Mouse (Mus musculus) brain, embryonic 18.5 days (tissue): ENCODE data around the gene Vwa8.

ENCODE experiments used
- DNase-seq: peaks from one replicate; pipeline ENCODE4 v3.0.0-alpha.2; 2012; ENCODE audit warnings: low read depth, low spot score

Vwa8 gene

DNA sequence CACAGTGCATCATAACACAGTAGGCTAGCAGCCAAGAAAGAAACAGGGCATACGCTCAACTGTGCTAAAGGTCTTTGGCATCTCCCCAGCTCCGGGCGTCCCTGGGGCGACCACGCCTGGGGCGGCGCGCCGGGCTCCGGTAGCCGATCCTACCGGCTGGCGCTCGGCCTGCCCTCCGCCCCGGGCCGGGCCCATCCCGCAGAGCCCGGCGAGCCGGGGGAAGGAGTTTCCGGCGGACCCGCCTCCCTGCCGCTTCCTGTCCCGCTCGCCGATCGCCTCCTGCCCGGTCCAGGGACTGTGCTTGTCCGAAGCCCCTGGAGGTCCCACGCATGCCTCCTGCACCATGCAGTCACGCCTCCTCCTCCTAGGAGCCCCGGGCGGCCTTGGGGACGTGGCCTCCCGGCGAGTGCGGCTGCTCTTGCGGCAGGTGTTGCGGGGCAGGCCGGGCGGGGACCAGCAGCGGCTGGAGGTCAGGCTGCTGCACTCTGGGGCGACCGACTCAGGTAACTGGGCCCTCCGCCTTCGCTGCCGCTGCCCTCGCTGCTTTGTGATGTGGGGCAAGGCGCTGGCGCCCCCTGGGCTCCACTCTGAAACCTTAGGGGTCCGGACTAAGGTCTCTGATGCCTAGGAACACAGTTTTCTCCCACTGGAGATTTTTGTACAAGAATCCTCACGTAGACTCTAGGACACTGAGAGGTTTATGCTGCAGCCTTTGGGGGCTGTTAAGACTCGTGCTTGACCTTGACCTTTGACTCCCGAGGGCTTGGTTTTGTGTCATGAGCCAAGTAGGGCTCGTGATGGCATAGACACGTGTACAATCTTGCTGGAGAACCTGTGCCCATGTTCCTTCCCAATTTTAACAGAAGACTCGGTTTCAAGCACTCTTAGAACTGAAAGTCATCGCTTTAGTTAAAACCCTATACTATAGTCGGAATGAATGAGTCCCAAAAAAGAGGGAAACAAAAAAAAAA, at the start of gene Vwa8:
Vwa8 (plus strand) TSS at position 112 of the 971 bp plus-strand sequence.
- no peak for DNase-seq

DNA sequence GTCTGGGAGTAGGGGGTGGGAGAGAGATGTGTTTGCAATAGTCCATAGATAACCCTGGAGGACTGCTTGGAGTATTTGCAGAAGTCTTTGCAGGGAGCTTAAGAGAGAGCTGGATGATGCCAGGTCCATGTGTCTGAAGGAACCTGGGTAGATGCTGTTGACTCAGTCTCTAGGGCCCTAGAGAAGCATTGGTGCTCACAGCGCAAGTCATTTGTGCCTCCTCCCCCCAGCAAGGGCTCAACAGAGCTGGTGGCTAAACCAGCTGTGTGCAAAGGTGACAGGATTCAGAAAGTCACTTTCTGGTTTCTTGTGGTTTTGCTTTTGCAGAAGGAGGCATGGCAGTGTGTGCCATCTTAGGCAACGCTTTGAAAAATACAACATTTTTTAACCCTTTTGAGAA, 46.5 kb upstream of the Vwa8 start:
- no peak for DNase-seq

DNA sequence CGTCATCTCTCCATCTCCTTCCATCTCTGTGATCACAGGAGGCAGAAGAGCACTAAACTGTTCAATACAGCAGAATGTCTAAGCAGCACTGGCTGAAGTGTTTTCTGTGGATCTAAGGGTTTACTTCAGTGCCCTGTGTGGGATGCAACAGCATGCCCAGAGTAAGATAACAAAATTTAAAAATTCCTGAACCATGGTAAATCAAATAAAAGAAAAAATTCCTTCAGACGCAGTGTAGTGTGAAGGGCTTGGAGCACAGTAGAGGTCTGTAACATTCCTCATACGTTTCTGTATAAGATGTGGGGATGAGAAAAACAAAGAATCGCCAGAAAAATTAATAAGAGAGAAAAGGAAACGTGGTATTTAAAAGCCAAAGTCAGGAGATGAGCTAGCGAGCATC, 44.9 kb upstream of the Vwa8 start:
- DNase-seq = no peak

DNA sequence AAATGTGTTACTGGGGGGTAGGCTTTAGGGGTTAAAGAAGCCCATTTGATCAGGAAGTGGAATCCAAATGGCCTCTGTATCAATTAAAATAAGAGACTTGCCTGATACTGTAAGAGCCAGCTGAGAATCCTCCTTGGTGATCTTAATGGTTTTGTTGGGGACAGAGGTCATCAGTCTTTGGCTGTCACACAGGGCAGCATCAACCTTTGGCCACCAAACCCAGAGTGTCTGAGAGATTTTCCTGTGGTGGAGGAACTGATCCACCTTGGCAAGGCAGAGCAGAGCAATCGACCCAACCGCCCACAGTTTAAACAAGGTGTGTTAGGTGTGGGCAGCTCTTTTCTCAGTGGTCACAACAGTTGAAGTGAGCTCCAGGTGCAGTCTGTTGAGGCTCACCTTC, 36.0 kb upstream of the Vwa8 start:
- DNase-seq = no peak

DNA sequence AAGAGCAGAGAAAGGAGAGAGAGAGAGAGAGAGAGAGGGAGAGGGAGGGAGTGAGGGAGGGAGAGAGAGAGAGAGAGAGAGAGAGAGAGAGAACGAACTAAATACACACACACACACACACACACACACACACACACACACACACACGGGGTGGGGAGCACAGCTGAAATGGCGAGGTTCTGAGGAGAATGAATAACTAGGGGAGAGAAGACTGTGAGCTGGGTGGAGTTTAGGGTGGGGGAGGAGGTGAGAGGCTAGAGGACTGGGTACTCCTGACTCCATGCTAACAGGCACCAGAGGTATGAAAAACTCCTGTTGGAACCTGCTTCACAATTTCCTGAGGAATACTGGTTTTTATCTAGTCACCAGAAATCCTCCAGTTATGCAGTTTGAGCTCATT, 32.4 kb upstream of the Vwa8 start:
- DNase-seq = no peak

DNA sequence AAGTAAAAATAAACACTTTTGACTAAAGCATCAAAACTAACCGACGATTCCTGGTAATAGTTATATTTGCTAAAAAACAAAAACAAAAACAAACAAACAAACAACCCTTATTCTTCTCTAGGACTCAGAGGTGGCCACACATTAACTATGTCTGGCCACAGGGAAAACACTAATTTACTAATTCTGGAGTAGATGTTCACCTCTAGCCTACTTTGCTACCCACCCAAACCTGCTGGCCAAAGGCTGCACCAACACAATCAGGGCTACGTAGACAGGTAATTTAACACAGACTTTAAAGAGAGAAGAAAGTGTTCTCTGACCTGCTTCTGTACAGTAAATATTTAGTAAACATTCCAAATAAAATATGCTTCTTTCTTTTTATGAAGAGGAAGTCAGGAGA, 31.2 kb upstream of the Vwa8 start:
- no peak for DNase-seq

DNA sequence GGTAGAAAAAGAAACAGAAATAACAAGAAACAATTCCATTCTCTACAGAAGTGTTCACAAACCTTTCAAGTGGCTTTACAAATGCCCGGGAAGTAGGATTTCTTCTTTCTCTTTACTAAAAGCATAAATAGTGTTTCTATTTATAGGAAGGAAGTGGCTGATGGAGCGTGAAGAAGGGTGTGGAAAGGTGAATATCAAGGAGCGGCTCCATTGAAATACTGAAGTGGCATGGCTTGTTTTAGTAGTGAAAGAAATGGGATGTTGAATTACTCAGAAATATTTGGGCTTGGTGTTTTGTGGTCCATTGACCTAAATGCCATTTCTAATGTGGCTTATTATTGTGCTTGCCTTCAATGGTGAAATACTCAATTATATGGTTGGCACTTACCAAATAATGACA, 30.4 kb upstream of the Vwa8 start:
- DNase-seq = no peak

DNA sequence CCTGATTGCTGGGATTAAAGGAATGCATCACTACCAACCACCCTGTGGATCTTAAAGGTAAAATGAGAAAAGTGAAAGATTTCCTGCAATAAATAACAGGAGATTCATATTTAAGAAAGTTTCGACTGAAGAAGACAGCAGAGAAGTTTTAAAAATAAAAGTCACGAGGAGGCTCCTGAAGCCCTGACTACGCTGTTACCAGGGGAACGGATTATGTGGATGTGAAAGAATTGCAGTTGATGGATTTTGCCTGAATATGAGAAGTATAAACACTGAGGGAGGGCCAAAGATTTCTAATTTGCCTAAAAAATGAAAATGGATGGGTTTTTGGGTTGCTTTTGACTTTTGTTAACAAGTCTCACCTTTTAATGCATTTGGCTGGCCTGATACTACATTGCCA, 24.8 kb upstream of the Vwa8 start:
- DNase-seq = no peak

DNA sequence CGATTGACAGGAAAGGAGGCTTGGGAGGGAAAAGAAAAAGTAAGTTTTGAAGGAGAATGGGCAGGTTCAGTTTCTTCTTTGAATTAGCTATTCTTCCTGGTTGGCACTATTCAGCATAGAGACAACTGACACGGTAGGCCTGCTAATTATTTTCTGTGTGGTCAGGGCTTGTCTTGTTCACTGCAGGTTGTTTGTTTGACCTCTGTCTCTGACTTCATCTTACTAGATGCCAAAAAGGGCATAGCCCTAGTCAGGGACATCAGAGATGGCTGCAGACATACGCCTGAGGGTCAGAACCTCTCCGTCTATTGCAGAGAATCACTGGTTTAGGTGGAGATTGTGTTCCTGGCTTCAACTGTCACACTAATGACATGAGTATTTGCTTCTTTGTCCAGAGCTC, 24.3 kb upstream of the Vwa8 start:
- DNase-seq = no peak

DNA sequence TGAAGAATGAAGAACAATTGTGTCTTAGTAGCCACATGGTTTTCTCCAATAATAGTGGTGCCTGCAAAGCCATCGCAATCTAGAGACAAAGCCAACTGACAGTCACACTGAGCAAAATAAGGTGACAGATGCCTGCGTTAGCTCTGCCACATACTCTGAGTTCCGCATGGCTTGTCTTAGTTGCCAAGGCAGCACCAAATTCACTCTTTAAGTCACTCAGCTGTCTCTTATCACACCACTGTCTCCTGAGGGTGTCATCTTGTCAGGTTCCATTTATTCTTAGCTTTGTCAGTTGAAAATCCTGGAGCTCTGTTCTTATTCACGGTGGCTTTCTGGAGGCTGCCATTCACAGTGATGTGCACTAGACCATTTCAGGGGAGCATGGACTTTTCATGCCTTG, 17.7 kb upstream of the Vwa8 start:
- DNase-seq = no peak

DNA sequence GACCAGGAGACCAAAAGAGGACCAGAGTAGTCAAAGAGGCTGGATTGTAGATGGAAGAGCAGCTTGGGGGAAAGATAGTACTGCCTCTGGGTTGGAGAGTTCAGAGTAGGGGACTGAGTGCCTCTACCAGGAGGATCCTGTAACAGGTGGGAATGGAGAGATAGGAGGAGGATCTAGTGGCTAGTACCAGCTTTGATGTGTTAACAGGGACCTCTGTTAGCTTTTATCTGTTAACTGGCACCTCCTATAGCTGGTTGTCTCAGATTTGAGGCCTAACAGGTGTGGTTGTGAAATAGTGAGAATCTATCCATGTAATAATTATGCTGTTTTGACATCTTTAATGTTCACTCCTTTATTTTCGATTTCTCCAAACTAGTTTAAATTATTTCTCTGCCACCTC, 904 bp upstream of the Vwa8 start:
- DNase-seq = no peak

DNA sequence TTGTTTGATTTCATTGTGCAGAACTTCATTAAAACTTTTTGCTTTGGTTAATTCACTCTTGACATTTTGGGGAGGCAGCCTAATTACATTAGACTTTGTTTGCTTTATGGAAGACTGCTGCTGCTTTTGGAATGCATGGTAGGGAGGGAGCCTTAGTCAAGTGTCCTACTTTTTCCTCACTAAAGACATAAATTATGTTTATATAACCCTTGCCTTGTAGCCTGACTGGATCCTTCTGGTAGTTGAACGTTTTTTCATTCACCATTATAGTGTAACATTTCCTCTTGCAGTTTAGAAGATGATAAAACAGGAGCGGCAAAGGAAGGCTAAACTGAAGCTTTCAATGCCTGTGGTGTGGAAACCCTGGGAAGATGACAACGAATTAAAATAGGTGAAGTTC, 375 bp upstream of the Vwa8 start:
- DNase-seq = no peak

DNA sequence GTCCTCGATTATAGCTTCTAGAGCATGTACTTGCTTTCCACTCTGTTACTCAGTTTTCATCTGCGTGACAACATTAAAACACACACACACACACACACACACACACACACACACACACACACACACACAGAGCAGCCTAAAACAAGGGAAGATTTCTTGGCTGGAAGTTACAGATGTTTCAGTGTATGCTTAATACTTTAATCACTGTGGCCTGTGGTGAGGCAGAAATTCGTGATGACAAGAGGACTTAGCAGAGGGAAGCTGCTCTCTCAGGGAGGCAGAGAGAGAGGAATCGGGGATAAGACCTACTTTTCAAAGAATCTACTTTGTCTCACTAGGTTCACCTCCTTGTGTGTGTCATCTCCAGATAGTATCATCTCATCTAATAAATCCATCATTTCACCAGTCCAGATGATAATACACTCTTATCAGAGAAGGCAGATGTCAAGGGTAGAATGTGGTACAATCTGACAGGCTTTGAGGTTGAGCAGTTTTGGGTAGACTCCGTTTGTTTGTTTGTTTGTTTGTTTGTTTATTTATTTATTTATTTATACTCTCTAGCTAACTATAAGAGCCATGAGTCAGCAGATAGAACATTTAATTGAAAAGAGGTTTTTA, 1.2 kb downstream of the Vwa8 start:
- DNase-seq = no peak

DNA sequence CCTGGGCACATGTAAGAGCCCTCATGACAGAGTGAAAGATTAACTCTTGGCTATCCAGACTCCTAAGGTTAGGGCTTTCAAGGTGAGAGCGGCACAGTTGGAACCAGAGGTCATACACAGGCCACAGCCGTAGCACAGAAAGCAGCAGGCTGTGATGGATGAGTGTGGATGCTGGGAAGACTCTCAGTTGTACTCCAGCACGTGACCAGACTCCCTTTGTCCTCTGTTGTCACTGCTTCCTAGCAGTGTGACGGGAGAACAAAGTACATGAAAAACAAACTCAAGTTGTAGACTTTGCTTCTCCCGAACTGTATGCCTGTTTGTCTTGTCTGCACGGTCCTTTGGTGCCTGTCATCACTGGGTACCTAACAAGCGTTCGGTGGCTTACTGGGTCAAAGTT, 1.8 kb downstream of the Vwa8 start:
- no peak for DNase-seq

DNA sequence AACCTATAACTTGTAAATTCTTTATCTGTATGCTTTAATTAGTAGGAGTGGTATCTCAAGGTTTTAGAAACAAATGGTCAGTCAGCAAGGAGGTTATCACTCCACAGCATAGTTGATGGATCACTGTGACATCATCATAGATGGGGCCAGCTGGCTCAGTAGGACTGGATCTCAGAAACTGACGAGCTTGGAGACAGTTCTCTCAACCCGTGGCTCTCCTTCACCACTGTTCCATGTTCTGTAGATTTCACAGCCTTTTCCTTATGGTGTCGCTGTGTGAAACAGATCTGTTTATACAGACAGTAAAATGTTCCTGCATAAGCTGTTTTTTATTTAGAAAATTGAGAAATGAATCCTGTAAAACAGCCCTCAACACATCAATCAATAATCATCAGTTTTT, 2.5 kb downstream of the Vwa8 start:
- DNase-seq = no peak

DNA sequence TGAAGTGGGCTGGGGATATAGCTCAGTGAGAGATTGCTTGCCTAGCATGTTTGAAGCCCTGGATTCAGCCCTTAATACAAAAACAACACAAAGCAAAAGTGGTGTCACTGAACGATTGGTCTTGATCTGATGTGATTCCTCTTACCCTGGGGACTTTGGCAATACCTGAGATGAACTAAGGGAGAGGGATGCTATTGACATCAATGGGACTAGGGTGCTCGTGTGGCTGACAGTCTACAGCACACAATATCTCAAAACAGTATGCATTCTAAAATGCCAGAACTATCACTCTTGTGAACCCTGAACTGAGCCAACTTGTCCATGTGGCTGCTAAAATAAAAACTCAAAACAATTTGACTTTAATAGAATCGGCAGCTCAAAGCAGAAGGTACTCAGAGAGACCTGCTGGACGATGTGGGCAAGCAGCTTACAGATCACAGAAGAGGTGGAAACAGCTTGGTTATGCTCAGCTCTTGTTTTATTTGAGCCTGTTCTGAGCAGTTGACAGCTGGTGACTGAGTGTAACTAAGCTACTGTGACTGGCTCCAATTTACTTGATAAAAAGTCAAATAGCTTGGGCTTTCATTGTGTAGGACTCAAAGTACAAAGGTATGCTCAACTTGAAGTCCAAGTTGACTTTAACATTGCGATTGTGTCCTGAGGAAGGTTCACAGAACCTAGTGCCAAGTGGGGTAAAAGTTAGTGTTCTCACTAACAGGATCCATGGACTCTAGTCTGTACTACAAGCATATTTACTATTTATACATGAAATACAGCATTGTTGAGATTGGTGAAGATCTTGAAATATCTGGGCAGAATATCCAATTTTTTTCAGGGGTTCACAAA, 3.8 kb downstream of the Vwa8 start:
- DNase-seq = no peak

DNA sequence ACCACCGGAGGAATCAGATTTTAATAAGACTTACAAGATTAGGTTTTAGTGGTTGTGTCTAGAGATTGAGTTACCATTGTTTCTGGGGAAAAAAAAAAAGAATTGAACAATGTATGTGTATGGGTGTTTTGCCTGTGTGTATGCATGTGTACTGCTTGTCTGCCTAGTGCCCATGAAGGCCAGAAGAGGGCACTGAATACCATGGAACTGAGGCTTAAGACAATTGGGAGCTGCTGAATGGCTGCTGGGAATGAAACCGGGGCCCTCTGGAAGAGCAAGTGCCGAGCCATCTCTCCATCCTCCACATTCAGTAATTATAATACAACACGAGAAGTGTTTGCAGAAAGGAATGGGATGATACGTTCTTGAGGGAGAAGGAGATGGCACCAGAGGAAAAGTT, 12.3 kb downstream of the Vwa8 start:
- DNase-seq = no peak

DNA sequence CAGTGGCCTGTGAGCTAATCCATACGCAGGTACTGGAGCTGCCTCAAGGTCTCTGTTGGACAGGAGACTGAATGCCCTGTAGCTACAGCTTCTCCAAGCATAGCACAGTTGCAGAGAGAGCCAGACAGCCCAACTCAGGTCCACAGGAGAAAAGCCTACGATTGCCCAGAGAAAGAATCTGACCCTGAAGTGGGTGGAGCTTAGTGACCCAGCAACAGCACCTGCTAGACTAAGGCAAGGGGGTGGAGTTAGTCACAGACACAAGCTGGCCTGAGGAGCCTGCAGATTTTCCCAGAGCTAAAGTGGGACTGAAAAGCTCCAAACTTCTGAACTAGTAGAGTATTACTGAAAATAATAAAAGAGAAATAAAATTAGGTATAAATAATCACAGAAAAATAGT, 21.2 kb downstream of the Vwa8 start:
- no peak for DNase-seq

DNA sequence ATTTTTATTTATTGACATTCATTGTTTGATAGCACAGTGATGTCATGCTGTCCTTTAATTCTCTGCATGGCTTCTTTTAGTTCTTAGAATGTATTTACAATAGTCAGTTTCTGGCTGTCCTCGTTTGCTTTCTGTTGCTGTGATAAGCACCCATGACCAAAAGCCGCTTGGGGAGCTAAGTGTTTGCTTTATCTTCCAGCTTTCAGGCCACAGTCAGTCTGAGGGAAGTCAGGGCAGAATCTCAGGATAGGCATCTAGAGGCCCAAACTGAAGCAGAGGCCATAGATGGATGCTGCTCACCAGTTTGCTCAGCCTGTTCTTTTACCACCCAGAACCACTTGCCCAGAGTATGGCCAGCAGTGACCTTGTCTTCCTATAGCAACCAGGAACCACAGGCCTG, 28.3 kb downstream of the Vwa8 start:
- DNase-seq = no peak

DNA sequence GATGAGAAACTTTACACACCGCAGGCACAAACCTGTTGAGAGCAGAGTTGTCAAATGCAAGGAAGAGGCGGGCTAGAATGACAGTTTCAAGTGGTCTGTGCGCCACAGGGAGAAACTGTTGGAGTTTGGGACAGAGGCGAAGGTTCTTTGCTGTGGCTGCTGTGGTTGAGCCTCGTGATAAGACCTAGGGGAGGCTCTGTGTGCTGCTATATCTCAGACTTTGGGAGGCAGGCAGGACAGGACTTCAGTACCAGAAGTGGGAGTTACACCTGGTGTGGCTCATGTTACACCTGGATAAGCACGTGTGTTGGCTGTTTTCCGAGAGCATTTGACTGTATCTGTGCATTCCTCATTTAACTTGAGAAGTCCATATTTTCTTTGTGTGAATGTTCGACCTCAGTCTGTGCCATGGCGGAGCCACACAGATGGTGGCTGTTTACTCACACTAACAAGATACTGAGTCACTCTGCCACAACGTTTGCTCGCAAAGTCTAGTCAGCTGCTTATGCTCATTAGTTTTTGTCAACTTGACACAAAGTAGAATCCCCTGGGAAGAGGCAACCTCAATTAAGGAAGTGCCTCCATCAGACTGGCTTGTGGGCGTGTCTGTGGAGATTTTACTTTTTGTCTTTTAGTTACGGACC, 29.7 kb downstream of the Vwa8 start:
- no peak for DNase-seq

DNA sequence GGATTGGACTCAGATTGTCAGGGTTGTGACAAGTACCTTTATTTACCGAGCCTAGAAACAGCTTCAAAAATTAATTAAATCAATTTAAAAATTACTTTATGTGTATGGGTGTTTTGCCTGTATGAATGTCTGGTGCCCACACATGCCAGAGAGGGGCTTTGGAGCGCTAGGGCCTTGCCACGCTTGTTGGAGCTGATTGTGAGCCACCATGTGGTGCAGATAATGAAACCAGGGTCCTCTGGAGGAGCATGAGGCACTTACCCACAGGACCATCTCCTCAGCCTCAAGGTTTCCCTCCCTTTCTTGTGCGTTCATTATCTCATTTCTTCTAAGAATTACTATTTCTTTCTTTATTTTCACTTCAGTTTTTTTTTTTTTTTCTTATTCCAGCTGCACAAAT, 32.0 kb downstream of the Vwa8 start:
- no peak for DNase-seq

DNA sequence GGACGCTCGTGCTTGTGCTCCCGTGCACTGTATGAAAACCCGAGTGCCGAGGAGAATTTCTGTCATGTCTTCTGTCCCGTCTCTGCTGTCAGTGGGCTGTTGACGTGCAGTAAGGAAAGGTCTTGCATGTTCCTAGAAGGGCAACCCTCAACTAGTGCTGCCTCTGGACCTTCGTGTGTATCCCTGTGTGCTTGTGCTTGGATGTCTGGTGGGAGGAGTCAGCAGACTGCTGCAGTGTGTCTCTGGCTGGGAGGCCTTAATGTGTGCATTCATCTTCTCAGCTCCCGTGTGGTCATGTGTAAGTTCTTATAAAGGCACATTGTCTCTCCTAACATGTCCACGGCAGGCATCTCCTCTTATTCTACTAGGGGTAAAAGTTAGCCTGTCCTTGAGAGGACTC, 32.7 kb downstream of the Vwa8 start:
- no peak for DNase-seq
